22 mouse cellular contexts compared by ENCODE assay signal in the genomic region with DNA sequence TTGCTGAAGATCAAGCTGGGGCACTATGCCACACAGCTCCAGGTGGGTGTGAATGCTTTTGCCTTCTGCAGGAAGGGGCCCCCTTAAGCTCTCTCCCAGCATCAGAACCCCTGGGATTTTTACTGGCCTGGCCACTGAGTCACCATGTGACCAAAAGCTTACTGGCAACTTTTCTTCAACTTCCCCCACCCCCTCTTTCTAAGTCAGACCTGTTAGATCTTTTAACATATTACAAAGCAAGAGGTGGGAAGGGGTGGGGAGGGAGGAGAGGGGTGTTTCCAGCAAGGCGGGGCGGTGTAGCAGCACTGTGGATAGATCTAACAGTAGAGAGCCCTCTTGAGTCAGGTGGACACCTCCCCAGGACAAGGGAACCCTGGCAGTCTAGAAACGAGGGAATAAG. TPM values are rescaled to one million over a fixed set of nuclear protein-coding genes. Genes with fewer than 3 reads are reported as not detected.
A peak's percentile ranks its signal among the peaks of the same experiment; 100 is the strongest.
DNase-seq lines count a peak whose midpoint lies in the region; ATAC-seq and TF ChIP-seq lines count a peak whose summit lies in the region.
"Had no signal": no experiment of that assay in that cellular context is flagged by ENCODE, and none has a peak within 500 bp of the region (broad histone marks: within the 10 kb centered on the region; RNA-seq: fewer than 3 reads in every experiment).

No protein-coding gene starts in this region.

- WGBS in lung, embryonic 15.5 days: 39% methylated on average over 3 of the region's 3 CpGs
- WGBS in liver, embryonic 15.5 days (ENCODE audit: insufficient replicate concordance): 32% methylated on average over 3 of the region's 3 CpGs
- 40% methylated on average over 3 of the region's 3 CpGs for WGBS in kidney, embryonic 16.5 days

- TF ChIP-seq EP300 in MEL (IDR thresholded peaks at IDR 0.05; ENCODE audit: low read depth in 1 of 2, low read length in 2 of 2): no peak

- no peak for TF ChIP-seq RAD21 in MEL (IDR thresholded peaks at IDR 0.05; ENCODE audit: low read depth, low read length)

- H3K9ac ChIP-seq in lung, embryonic 15.5 days: no peak overlapping the region
- H3K9ac ChIP-seq in MEL (ENCODE audit: control insufficient read depth, low read depth, low read length, poor library complexity, severe bottlenecking): peak overlapping the region; percentile 5; the same call in 1 of the 2 replicates
- H3K9ac ChIP-seq in liver, embryonic 15.5 days: no peak overlapping the region
- H3K9ac ChIP-seq in kidney, embryonic 16.5 days (replicated peaks; ENCODE audit: low read length): no peak overlapping the region
- H3K9ac ChIP-seq: embryonic facial prominence, embryonic 15.5 days; hindbrain, embryonic 13.5 days; neural tube, embryonic 15.5 days had no signal

- no peak overlapping the region for H3K4me3 ChIP-seq in lung, embryonic 15.5 days
- H3K4me3 ChIP-seq in MEL (ENCODE audit: control insufficient read depth in 1 of 2, insufficient read depth in 1 of 2, low read depth in 2 of 2, low read length in 2 of 2): peak overlapping the region in 1 of 2 experiments; percentile 69; a peak in 1 of 4 replicates
- no peak overlapping the region for H3K4me3 ChIP-seq in liver, embryonic 15.5 days (replicated peaks)
- H3K4me3 ChIP-seq in kidney, embryonic 16.5 days (ENCODE audit: low read length): no peak overlapping the region
- H3K4me3 ChIP-seq: hindbrain, embryonic 13.5 days; neural tube, embryonic 15.5 days had no signal

- TF ChIP-seq POLR2A in MEL (IDR thresholded peaks at IDR 0.05; ENCODE audit: control insufficient read depth in 1 of 2, insufficient read depth in 1 of 2, low read depth in 1 of 2, low read length in 2 of 2, poor library complexity in 1 of 2): no peak

- no peaks in the 10 kb centered on the region for H3K9me3 ChIP-seq in lung, embryonic 15.5 days
- H3K9me3 ChIP-seq in MEL (replicated peaks; ENCODE audit: insufficient read depth, low read length): no peaks in the 10 kb centered on the region
- no peaks in the 10 kb centered on the region for H3K9me3 ChIP-seq in liver, embryonic 15.5 days (replicated peaks)
- H3K9me3 ChIP-seq in kidney, embryonic 16.5 days (ENCODE audit: low read length): no peaks in the 10 kb centered on the region
- H3K9me3 ChIP-seq: embryonic facial prominence, embryonic 15.5 days; heart, embryonic 12.5 days; hindbrain, embryonic 13.5 days; megakaryocyte, embryonic 14.5 days; neural tube, embryonic 15.5 days had no signal

- peaks cover 8% of the 10 kb centered on the region for H3K27me3 ChIP-seq in lung, embryonic 15.5 days
- no peaks in the 10 kb centered on the region for H3K27me3 ChIP-seq in MEL (ENCODE audit: control insufficient read depth in 1 of 2, insufficient read depth in 2 of 2, low read length in 2 of 2)
- no peaks in the 10 kb centered on the region for H3K27me3 ChIP-seq in liver, embryonic 15.5 days
- peaks cover 9% of the 10 kb centered on the region for H3K27me3 ChIP-seq in kidney, embryonic 16.5 days (ENCODE audit: insufficient read depth, low read length)

- H3K4me1 ChIP-seq in lung, embryonic 15.5 days: peaks cover 18% of the 10 kb centered on the region
- peaks cover 10 to 35% of the 10 kb centered on the region in 2 experiments for H3K4me1 ChIP-seq in MEL (ENCODE audit: control insufficient read depth in 1 of 2, insufficient read depth in 2 of 2, low read length in 2 of 2)
- peaks cover 57% of the 10 kb centered on the region for H3K4me1 ChIP-seq in liver, embryonic 15.5 days (replicated peaks)
- H3K4me1 ChIP-seq in kidney, embryonic 16.5 days (ENCODE audit: insufficient read depth, low read length): peaks cover 9% of the 10 kb centered on the region; the same call in 1 of the 2 replicates

- peak; percentile 71 for DNase-seq in CD4-positive, CD25-positive, alpha-beta regulatory T cell, adult 2 months (ENCODE audit: low read depth, low spot score)
- DNase-seq in lung, postnatal 4 days: no peak
- DNase-seq in MEL (ENCODE audit: low read depth, low spot score): no peak
- DNase-seq in left cerebral cortex, adult 18-20 months (ENCODE audit: low spot score in 2 of 2): no peak
- DNase-seq: adrenal gland, postnatal 10 days; cerebellum, adult 11-12 months; cerebellum, postnatal 25 days; gastrocnemius, adult 2 months; kidney, adult 8-10 months; kidney, postnatal 4 days; lung, postnatal 14 days; midbrain, embryonic 14.5 days; right cerebral cortex, postnatal 14 days had no signal

- no peak overlapping the region for H3K27ac ChIP-seq in lung, embryonic 15.5 days
- no peak overlapping the region for H3K27ac ChIP-seq in MEL (ENCODE audit: control insufficient read depth, low read depth, low read length)
- no peak overlapping the region for H3K27ac ChIP-seq in liver, embryonic 15.5 days (replicated peaks)
- no peak overlapping the region for H3K27ac ChIP-seq in kidney, embryonic 16.5 days (ENCODE audit: low read length)
- H3K27ac ChIP-seq: embryonic facial prominence, embryonic 15.5 days; hindbrain, embryonic 13.5 days; neural tube, embryonic 15.5 days had no signal

- H3K4me2 ChIP-seq in lung, embryonic 15.5 days: 0 out of 2 replicates have a peak overlapping the region, but pooled peaks have one; percentile 69
- peak overlapping the region; percentile 93; the same call in 1 of the 2 replicates for H3K4me2 ChIP-seq in liver, embryonic 15.5 days
- H3K4me2 ChIP-seq in kidney, embryonic 16.5 days (replicated peaks; ENCODE audit: low read depth, low read length): no peak overlapping the region
- H3K4me2 ChIP-seq: embryonic facial prominence, embryonic 15.5 days; hindbrain, embryonic 13.5 days; neural tube, embryonic 15.5 days had no signal

- H3K36me3 ChIP-seq in lung, embryonic 15.5 days: no peaks in the 10 kb centered on the region
- H3K36me3 ChIP-seq in MEL (ENCODE audit: control insufficient read depth in 1 of 2, insufficient read depth in 2 of 2, low read length in 2 of 2): peaks cover 4 to 24% of the 10 kb centered on the region in 2 experiments
- peaks cover 18% of the 10 kb centered on the region; the same call in 1 of the 2 replicates for H3K36me3 ChIP-seq in liver, embryonic 15.5 days (replicated peaks)
- no peaks in the 10 kb centered on the region for H3K36me3 ChIP-seq in kidney, embryonic 16.5 days (ENCODE audit: insufficient read depth, low read length)
- H3K36me3 ChIP-seq: embryonic facial prominence, embryonic 15.5 days; heart, embryonic 12.5 days; hindbrain, embryonic 13.5 days; neural tube, embryonic 15.5 days had no signal

- no peak for ATAC-seq in CD4-positive, CD25-positive, alpha-beta regulatory T cell, adult 4 months
- ATAC-seq in lung, embryonic 15.5 days (ENCODE audit: borderline replicate concordance, extremely low read depth, low FRiP score, low TSS enrichment): no peak
- ATAC-seq in liver, embryonic 15.5 days (ENCODE audit: insufficient read depth): no peak
- no peak for ATAC-seq in kidney, embryonic 16.5 days (ENCODE audit: low FRiP score, low TSS enrichment)

- H3K79me2 ChIP-seq in MEL (ENCODE audit: control insufficient read depth, insufficient read depth, low read length, poor library complexity): peaks cover 15% of the 10 kb centered on the region

- no peak for TF ChIP-seq CTCF in MEL (IDR thresholded peaks at IDR 0.05 in 2 of 3, conservative IDR thresholded peaks at IDR 0.05 in 1 of 3; ENCODE audit: control insufficient read depth in 1 of 3, insufficient read depth in 1 of 3, low read depth in 2 of 3, low read length in 3 of 3, poor library complexity in 1 of 3, severe bottlenecking in 1 of 3)

TF ChIP-seq in MEL, 35 proteins besides CTCF, POLR2A, EP300 and RAD21:
- TF ChIP-seq ELF1 (IDR thresholded peaks at IDR 0.05; ENCODE audit: low read depth, low read length) (no peak), POLR2AphosphoS2 (IDR thresholded peaks at IDR 0.05; ENCODE audit: low read length) (no peak)

RNA-seq across cellular contexts. Expression of a gene that starts 2.7 kb away (rescaled TPM):
- 10 to 100 TPM; 37.9 to 52.4 TPM for polyA plus RNA-seq in CD4-positive, CD25-positive, alpha-beta regulatory T cell, adult 4 months (2017; shearing (Covaris generic))
- polyA plus RNA-seq in lung, embryonic 15.5 days (2015; fragmentation: Nextera tagmentation; extraction: Ambion mirVana): 8.2 and 9.5 TPM in 2 replicates
- total RNA-seq in MEL (2012; rRNA removed): 54.2 and 59.0 TPM in 2 replicates
- 10 to 100 TPM in 1 of 2 experiments, not detected in 1; 86.8 TPM for polyA plus RNA-seq in MEL (2012; ENCODE audit: insufficient read depth in 1 of 2, insufficient read length in 2 of 2, low read depth in 1 of 2, low replicate concordance in 2 of 2, missing spikeins in 1 of 2)
- 8.2 and 8.7 TPM in 2 replicates for polyA plus RNA-seq in liver, embryonic 15.5 days (2015; fragmentation: Nextera tagmentation; extraction: Ambion mirVana)
- 1 to 10 TPM; 1.8 to 2.5 TPM for total RNA-seq in left cerebral cortex, adult 18-20 months (2021)
- polyA plus RNA-seq in kidney, embryonic 16.5 days (2015; fragmentation: Nextera tagmentation; extraction: Ambion mirVana): 3.7 and 4.5 TPM in 2 replicates

RNA-seq across cellular contexts. Expression of a gene that starts 11.3 kb away (rescaled TPM):
- 10 to 100 TPM; 39.3 to 53.2 TPM for polyA plus RNA-seq in CD4-positive, CD25-positive, alpha-beta regulatory T cell, adult 4 months (2017; shearing (Covaris generic))
- polyA plus RNA-seq in lung, embryonic 15.5 days (2015; fragmentation: Nextera tagmentation; extraction: Ambion mirVana): 28.1 TPM in 2 replicates
- total RNA-seq in MEL (2012; rRNA removed): 28.7 and 29.3 TPM in 2 replicates
- 10 to 100 TPM; 32.3 to 37.0 TPM for polyA plus RNA-seq in MEL (2012; ENCODE audit: insufficient read depth in 1 of 2, insufficient read length in 2 of 2, low read depth in 1 of 2, low replicate concordance in 2 of 2, missing spikeins in 1 of 2)
- polyA plus RNA-seq in liver, embryonic 15.5 days (2015; fragmentation: Nextera tagmentation; extraction: Ambion mirVana): 20.6 and 22.5 TPM in 2 replicates
- total RNA-seq in left cerebral cortex, adult 18-20 months (2021): 10 to 100 TPM; 26.8 to 28.0 TPM
- polyA plus RNA-seq in kidney, embryonic 16.5 days (2015; fragmentation: Nextera tagmentation; extraction: Ambion mirVana): 18.7 and 22.5 TPM in 2 replicates
